Mouse (Mus musculus) urinary bladder, postnatal 14 days (tissue): ENCODE data around the gene Cst6.
"Not testable (repeated sequence)": the region's sequence is repeated elsewhere in the genome, so short reads cannot be mapped to it uniquely, and the experiment has no call there.

Experiments used
- DNase-seq: peaks from one replicate; pipeline ENCODE4 v3.0.0; 2021; ENCODE audit warnings: low spot score

Gene Cst6

DNA sequence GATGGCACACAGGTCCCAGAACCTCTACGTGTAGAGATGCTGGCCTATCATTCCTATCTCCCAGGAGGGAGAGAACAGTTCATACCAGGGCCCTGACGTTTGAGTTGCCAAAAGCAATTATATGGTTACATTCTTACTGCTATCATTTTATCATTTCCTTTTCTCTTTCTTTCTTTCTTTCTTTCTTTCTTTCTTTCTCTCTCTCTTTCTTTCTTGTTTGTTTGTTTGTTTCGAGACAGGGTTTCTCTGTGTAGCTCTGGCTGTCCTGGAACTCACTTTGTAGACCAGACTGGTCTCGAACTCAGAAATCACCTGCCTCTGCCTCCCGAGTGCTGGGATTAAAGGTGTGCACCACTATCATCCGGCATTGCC lies at the start of gene Cst6:
Gene Cst6, minus strand, starts transcription at position 73 of the 372 bp plus-strand sequence.
- DNase-seq, result not testable (repeated sequence)

DNA sequence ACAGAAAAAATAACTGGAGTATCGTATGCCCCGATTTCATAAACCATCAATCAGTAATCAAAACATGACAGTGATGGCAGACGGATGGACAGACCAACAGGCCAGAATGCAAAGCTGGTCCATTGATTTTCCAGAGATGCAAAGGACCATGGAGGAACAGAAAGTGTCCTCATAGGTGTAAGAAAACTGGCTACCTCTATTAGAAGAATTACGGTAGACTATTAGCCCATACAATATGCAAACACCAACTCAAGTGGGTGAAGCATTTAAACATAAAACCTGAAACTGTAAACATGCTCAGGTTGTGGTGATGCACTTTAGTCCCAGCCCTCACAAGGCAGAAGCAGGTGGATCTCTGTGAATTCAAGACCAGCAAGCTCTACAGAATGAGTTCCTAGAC lies 46.0 kb upstream of the Cst6 start:
- DNase-seq, result no peak

DNA sequence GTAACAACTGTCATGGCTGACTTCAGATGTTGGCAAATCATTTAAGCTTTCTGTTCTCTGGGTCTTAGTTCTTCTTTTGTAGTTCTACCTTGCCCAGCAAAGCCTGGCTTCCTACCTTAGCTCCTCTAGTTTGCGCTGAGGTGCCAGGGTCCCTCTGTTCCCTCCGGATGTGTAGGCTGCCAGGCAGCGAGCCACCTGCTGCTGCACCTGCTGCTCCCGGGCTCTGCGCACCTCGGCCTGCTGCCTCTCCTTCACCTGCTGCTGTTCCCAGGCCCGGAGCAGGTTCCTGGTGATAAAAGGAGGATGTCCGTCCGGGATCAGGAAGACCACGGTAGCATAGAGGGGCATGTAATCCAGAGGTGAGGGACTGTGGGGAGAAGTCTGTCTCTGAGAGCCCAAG lies 44.8 kb upstream of the Cst6 start:
- no peak for DNase-seq

DNA sequence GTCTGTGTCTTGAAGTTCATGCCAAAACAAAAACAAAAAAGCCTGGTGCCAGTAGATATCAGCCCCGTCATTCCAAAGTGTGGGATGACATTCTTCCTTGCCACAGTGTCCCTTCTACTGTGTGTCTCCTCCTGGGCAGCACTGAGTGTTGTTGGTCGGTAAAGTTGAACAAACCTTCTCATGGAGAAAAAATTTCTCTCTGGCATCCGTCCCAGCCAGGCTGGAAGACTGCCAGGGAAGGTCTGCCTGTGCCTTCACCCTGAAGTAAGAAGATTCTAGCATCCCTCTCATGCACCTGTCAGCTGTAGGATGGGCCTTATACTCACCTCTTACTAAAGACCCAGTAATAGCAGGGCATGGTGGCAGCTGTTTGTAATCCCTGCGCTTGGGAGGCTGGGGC lies 43.5 kb upstream of the Cst6 start:
- DNase-seq, result peak; percentile 78

DNA sequence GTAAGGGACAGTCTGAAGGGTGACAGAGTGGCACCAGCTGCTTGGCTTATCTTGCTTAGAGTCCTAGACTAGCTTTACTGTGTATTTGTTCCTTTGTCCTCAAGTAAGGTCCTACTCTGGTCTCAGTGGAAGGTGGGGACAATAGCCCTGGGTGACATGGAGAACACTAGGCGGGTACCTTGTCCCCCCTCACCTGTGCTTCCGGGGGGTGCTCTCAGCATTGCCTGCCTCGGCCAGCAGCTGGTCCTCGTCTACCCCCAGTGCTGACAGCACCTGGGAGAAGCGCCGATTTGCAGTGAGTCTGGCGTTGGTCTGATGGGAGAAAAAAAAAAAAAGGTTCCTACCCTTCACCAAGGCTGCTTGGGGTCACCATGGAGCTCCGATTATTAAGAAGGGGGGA lies 41.0 kb upstream of the Cst6 start:
- no peak for DNase-seq

DNA sequence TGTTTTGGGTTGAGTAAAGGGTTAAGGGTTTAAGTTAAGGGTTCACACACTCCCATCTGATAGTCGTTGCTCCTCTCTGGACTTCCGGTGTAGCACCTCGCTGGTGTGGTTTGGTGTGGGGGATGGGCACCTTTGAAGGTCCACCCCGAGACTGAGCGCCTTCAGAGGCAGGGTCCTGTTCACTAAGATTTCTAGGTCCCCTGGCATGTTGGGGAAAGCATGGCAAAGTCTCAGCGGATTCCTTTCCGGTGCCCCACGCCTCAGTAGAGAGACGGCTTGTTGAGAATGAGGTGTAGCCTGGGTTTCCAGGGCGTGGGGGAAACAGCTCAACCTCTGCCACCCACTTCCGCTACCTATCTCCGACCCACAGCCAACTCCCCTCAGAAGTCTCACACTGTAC lies 40.3 kb upstream of the Cst6 start:
- peak; percentile 52 for DNase-seq

DNA sequence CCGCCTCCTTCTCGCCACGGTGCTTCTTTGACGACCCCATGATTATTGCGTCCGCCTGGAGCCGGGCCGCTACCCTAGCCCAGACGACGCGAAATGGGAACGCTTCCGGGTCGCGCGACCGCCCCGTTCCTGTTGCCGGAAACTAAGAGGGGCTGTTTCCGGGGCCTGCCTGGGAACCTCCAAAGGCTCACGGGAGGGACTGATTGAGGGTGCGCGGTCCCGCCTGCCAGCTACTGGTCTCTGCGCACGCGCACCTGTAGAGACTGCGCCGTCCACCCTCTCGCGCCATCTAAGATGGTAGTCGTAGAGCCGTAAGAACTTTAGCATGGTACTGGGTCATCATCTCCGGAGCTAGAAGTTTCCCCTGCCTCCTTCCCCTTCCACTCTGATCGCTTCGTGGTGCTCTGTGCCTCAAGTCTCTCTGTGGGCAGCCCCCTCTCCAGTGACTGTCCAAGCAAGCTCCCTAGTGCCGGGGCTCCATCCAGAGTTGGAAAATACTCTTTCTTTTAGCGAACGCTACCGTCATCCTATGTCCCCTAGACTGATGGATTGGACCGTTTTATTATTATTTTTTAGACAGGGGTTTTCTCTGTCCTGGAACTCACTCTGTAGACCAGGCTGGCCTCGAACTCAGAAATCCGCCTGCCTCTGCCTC lies 39.3 kb upstream of the Cst6 start, which contains the start of gene Sart1:
Gene Sart1, minus strand, starts transcription at position 116 of the 655 bp plus-strand sequence.
- peak; percentile 95 for DNase-seq

DNA sequence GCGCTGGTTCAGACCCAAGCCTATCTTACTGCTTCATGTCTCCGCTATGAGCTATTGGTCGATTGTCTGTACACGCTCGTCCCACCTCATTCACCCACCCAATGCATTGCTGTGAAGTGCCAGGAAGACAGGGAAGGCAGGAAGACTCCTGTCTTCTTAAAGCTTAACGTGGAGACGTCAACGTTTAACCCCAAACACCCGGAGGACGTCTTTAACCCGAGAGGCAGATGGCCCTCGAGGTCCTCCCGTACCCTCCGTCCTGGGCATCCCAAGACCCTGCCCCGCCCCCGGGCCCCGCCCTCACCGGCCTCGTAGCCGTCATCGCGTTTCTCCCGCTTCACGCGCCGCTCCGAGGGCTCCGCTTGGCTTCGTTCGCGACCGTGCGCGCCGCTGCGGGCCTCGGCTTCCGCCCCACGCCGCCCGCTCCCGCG lies 38.7 kb upstream of the Cst6 start:
- peak; percentile 27 for DNase-seq

DNA sequence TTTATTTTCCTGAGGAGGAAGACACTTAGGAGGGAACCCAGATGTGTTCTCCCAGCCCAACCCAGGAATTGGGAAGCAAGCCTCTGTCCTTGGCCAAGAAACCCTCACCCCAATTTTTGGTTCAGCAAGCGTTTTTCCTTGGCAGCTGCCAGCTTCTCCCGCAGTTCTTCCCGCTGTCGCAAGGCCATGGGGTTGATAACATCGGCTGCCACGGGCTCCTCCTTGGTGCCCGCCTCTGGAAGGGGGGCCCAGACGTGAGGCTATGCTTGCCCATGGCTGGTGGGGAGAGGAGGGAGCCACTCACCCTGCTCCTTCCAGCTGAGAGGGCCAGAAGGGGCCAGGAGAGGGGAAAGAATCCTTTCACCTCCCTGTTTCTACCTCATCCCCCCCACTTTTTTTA lies 35.3 kb upstream of the Cst6 start:
- no peak for DNase-seq

DNA sequence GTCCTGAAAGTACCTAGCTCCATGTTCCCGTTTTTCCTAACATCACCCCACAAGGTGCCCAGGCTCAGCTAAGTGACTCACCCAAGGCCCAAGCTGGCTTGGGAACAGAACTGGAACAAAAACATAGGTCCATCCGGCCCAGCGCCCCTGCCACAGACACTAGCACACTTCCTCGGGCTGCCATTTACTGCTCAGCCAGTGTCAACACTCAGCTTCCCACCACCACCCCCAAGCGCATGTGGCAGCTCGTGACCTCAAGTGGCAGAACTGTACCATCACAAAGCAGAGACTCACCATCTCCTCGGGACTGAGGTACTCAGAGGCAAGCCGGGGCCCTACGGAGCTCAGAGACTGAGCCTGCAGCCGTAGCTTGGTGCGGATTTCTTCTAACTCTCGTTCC lies 34.0 kb upstream of the Cst6 start:
- DNase-seq, result no peak

DNA sequence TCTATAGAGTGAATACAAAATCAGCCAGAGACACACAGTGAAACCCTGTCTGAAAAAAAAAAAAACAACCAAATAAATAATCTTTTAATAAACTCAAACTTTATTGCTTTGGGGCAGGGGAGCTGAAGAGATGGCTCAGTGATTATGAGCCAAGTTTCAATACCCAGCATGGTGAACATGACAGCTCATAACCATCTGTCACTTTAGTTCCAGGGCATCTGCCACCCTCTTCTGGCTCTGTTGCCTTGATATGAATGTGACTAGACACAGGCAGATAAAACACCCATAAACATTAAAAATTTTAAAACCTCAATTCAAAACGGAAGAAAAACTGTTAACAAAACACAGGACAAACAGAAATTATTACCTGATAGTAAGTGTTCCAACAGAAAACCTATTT lies 28.1 kb upstream of the Cst6 start:
- DNase-seq, result no peak

DNA sequence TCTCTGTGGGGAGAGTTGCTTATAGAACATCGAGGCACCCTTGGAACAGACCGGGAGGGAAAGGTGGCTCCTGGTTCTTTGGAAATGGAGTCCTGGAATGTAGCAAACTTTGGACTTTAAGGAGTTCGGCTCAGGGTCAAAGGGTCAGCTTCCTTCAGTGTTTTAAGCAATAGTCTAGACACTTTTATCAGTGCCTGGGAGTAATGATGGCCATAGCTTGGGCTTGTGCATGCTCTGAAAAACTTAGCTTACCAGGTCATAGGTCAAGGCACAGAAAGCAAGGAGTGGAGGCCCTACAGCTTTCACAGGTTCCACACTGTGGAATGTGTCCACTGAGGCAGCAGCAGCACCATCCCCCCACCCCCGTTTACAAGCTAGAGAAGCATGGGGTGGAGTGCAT lies 25.4 kb upstream of the Cst6 start:
- DNase-seq, result no peak

DNA sequence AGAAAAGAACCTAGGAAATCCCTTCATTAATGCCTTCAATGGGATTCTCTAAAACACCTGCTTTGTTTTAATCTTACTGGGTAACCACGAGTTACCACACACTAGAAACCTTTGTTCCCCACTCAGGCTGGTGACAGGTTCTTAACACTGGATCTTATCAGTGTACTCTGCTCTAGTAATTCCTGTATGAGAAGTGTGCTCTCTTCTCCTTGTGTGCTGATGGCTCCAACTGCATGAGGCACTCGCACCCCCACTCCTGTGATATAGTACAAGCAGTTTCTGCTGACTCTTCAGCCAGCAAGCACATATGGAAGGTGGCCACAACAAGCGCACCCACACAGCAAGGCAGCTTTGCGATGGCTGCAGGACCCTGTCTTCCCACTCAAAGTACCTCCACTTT lies 24.8 kb upstream of the Cst6 start:
- no peak for DNase-seq

DNA sequence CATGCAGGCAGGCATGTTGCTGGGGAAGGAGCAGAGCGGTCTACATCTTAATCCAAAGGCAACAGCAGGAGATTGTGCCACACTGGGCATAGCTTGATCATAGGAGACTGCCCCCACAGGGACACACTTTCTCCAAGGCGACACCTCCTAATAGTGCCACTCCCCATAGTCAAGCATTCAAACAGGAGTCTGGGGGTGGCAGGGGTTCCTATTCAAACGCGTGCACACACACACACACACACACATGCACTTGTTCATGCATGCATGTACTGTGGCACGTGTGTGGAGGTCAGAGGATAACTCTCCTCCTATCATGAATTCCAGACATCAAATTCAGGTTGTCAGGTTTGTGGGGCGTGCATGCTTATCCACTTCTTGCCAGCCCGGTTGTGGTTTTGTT lies 23.4 kb upstream of the Cst6 start:
- no peak for DNase-seq

DNA sequence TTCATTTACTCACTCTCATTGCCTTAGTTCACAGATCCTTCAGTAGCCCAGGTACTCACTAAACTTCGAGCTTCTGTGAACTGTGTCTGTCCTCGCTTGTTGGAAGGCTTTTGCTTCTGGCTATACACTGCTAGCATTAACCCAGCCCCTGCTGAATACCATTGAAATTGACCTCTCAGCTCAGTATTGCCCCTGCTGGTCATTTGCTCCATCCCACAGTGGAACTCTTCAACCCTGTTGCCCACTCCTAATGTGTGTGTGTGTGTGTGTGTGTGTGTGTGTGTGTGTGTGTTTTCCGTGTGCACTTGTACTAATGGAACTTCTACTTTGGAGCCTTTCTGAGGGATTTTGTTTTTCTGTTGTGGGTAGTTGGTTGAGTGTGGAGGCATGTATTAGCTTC lies 21.6 kb upstream of the Cst6 start:
- no peak for DNase-seq

DNA sequence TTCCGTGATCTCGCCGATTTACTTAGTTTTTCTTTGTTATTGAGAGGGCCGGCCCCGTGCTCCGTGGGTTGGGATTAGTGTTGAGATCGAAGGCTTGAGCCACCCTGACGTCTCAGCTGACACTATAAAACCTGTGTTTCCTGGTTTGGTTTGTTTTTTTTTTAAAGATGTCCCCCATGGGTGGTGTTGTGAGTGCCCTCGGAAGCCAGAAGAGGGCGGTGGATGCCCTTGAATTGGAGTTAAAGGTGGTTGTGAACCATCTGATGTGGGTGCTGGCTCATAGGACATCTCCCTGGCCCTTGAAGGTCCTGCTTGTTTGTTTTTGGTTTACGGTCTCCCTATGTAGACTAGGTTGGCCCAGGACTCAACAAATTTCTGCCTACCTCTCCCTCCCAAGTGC lies 18.1 kb upstream of the Cst6 start:
- no peak for DNase-seq

DNA sequence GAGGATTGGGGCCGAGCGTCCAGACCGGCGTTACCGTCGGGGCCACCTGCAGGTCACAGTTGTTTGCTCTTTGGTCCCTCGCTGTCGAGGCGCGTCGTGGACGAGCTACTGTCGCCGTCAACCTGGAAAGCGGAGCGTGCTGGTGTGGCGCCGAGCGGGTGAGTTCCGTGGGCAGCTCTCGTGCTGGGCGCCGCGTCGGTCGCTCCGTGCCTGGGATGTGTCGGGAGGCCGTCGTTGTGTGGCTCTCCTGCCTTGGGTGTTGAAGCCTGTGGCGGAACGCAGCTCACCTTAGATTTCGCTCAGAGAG lies 17.6 kb upstream of the Cst6 start, which contains the start of gene Banf1:
Gene Banf1, minus strand, starts transcription at position 116 of the 307 bp plus-strand sequence.
- peak; percentile 14 for DNase-seq

DNA sequence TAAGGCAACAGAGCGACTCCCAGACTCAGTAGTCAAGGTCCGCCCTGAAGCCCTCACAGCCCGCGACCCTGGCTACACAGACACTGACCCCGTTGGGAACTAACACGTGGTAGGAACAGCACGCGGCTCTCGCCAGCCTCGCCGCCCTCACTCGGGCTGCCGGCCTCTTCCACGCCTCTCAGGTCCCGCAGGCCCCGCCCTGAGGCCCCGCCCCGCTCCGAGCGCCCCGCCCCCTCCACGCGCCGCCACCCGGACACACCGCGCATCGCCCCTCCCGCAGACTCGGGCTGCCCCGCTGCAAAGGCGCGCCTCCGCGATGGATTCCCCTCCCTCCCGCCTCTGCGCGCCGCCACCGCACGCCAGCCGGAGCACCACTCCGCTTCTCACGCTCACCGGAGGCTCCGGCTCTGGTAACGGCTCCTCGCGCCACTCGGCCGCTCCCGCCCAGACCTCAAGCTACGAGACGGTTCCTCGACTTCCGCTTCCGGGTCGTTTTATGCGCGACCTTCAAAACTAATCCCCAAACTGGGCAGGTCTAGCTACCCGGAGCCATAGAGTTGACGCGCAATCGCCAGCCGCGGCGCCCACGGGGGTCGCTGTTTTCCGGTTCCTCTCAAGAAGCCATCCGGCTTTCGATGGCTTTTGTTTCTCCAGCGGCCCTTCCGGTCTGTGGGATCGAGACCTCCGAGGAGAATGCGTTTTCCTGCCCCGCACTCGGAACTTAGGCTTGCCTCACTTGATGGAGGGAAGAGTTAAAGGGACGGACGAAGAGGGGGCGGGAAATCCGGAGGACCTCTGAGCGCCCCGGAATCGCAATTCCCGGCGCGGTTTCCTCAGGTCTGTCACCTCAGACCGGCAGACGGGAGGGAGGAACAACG lies 17.0 kb upstream of the Cst6 start, which contains the start of gene Eif1ad:
Gene Eif1ad, plus strand, starts transcription at position 567 of the 878 bp plus-strand sequence.
- peak; percentile 93 for DNase-seq

DNA sequence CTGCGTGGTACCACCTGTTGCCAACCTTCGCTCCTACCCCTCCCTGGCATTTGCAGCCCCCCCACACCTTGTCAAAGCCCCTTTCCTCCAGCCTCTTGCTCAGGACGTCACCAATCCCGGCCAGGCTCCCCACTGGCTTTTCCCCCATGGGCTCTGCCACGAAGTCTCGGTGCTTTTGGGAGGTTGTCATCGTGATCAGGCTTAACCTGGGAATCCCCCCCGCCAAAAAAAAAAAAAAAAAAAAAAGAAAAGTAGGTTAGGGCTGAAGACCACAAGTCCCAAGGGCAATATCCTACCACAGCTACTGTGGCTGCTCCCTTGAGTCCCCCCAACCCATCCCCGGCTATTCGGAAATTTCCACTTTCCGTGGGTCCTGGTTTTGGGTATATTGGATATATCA lies 16.4 kb upstream of the Cst6 start:
- DNase-seq, result no peak

DNA sequence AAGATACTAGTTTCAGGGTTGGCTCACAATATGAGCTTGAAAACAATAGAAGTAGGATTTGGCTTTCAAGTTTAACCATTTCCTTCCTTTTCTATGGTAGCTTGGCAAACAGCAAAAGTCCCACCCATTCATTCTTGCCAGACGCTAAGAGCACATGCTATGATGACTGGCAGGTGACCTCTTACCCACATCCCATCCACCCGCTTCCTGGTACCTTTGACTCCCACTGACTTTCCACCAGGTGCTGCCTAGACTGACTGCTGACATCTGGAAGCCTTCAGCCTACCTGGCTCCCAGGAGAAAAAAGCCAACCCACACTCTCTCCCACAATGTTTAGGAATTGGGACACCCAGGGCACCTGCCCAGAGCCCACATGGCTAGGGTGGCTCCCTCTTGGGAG lies 14.8 kb upstream of the Cst6 start:
- no peak for DNase-seq

DNA sequence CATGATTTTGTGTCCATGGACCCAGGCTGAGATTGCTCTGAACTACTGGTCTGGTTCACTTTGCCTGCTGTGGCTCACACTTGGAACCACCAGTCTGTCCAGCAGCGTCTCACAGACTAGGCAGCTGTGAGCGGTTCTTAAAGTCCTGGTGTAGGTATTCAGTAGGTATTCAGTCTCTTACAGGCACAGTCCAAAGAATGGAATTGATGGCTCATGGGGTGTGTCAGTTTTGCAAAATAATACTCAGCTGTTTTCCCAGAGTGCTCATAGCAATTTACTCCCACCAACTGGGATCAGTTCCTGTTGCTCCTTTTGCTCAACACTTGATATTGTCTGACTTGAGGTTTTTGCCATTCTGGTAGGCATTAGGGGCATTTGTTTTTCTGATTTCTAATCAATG lies 12.8 kb upstream of the Cst6 start:
- DNase-seq, result no peak

DNA sequence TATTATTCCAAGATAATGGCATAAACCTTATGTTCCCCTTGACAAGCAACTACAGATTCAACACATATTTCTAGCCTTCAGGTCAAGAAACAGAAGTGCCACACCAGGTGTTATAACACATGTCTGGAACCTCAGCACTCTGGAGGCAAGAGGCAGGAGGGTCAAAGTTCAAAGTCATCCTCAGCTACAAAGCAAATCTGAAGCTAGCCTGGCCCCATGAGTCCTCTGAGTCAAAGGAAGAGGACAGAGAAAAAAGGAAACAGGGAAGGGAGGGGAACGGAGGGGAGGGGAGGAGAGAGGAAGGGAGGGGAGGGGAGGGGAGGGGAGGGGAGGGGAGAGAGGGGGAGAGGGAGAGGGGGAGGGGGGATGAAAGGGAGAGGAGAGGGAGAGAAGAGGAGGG lies 6.7 kb upstream of the Cst6 start:
- no peak for DNase-seq

DNA sequence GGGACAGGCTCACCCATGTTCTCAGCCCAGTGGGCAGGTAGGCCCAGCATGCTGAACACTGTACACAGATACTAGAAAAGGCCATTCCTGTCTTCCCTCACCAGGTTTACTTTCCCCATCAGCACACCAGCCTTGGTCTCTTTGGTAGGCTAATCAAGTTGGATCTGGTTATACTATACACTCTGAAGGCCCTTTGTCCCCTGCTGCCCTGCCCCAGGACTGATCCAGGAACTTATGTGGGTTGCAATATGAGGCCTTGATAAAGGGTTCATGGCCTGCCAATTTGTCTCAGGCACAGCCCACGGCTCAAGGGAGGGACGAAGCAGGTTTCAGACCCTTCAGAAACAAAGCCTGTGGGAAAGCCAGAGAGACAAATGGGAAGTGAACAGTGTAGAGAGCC lies 4.2 kb upstream of the Cst6 start:
- DNase-seq, result no peak
